Mouse (Mus musculus): ENCODE measurements around the gene Krtap3-2.

DNA sequence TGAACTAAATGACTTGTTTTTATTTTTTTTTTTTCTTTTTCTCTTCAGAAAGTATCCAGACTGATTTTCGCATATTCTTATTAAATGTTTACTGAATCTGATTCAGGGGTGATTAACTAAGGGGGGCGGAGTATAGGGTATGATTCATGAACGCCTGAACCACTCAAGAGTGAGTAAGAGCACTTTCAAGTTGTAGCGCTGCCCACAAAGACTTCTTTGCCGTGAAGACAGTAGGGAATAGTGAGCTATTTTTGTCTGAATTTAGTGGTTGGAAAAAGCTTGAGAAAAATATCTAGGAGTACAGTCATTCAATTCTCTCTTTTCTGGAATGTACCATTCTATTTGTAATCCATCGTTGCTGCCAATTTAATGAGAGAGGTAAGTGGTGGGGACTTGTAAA is 24.9 kb upstream of the Krtap3-2 start:
- no peak for TF ChIP-seq CTCF (IDR thresholded peaks at IDR 0.05; ENCODE audit: control insufficient read depth, insufficient read depth, low read length)
- TF ChIP-seq POLR2A (IDR thresholded peaks at IDR 0.05; ENCODE audit: borderline replicate concordance, control insufficient read depth, low read depth, low read length): no peak
